Mouse (Mus musculus) large intestine, adult 2 months (tissue): ENCODE data around the gene Zfp566. TPM values are rescaled to one million over a fixed set of nuclear protein-coding genes. Genes with fewer than 3 reads are reported as not detected.
A peak's percentile ranks its signal among the peaks of the same experiment; 100 is the strongest.
"Not testable (repeated sequence)": the region's sequence is repeated elsewhere in the genome, so short reads cannot be mapped to it uniquely, and the experiment has no call there.

Experiments used
- DNase-seq: peaks from one replicate; pipeline ENCODE4 v3.0.0-alpha.2; 2012; ENCODE audit warnings: low read depth, low spot score
- whole genome bisulfite sequencing: fragments of 180-500 bp; shearing (Covaris S2); methylation state at CpG from one replicate; pipeline ENCODE4 v1.1.7; 2018; 5-methylcytosine and 5-hydroxymethylcytosine counted together
- polyA plus RNA-seq: library from polyadenylated mRNA; depleted of rRNA; stranded (reverse); fragments of >200 nt; gene quantifications from 2 replicates; pipeline ENCODE4 v1.2.3, GENCODE M21; 2012; rRNA removed

The Zfp566 gene
- polyA plus RNA-seq, result 1.0 and 1.2 TPM in 2 replicates

DNA sequence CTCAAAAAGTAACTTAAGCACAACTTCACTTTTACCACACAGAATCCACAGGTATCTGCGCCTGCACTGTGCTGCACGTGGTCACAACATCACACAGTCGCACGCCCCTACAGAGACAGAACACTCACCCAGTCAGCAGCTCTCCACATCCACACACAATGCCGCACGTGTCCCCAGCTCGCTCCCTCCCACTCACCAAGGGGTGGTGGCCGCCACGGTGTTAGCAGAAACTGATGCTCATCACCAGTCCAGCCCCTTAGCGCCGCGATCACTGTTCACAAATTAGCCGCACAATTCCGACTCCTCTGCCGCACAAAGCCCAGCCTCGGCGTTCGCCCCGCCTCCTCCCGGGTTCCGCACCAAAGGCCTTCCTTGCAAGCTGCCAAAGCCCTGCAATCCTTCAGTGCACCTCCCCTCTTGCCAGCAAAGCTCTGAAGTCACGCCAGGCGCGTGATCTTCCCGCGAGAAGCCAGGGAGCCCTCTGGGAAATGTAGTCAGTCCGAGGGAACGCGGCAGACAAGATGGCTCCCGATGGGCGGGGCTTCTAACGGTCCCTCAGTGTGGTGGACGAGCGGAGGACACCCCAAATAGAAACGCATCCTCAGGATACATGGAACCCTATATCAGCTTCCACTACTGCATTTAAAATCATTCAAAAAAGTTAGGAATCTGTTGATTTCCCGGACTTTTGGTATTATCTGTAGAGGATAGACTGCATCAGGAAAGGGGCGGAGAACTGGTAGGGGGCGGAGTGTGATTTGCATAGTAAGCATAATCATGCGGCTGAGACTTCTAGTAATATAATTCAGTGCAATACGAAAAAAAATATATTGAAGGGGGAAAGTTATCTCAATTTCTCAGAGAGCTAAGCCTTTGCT is at the start of gene Zfp566, which contains the start of gene Gm26920:
TSS of gene Zfp566 (minus strand) at position 436 of the 878 bp plus-strand sequence.
TSS of gene Gm26920 (minus strand) at position 319 of the 878 bp plus-strand sequence.
- WGBS, result under 1% methylated on average over 40 of the region's 40 CpGs
- peak; percentile 94 for DNase-seq

- no peak for DNase-seq
- WGBS, result 93% methylated on average over 10 of the region's 10 CpGs
These were observed 46.5 kb upstream of the Zfp566 start for GRCm38 (mm10) chr7:30136826-30137225.

DNA sequence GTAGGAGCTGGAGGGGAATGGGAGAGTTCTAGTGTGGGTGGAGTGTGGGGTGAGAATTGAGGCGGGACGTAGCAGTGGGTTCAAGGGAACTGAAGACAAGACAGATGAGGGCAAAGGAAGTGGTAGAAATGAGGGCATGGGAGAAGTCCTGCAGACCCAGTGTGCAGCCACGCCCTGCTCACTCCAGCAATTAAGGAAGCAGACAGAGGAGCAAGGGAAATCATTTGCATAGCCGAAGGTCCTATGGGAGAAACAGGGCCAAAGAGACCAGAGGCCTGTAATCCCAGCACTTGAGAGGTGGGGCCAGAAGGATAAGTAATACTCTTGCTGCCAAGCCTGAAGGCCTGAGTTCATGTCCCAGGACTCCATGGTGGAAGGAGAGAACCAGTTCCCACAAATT is 42.1 kb upstream of the Zfp566 start:
- WGBS, result 88% methylated on average over 4 of the region's 4 CpGs
- DNase-seq, result no peak

DNA sequence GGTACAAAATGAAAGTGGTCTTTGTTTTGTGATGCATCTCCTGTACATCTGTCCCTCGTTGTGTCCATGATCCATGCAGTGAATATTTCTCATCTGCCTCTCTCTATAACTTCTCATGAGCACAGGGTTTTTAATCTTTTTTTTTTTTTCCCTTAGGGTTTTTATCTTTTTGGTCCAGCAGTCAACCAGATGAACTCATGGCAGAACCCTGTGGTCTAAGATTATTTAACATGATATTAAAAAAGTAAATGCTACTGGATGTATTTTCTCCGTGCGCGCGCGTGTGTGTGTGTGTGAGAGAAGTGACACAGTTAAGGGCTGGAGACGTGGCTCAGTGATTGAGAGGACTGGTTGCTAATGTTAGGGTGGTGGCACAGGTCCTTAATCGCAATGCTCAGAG is 39.6 kb upstream of the Zfp566 start:
- WGBS, result 93% methylated on average over 8 of the region's 8 CpGs
- no peak for DNase-seq

- DNase-seq, result no peak
- WGBS, result 2% methylated on average over 15 of the region's 15 CpGs
These were observed 31.8 kb upstream of the Zfp566 start for GRCm38 (mm10) chr7:30122188-30122530.

- WGBS, result under 1% methylated on average over 61 of the region's 61 CpGs
- peak; percentile 18 for DNase-seq
These were observed 31.2 kb upstream of the Zfp566 start, which contains the start of gene Zfp382 for GRCm38 (mm10) chr7:30121308-30122187. Gene Zfp382 (plus strand): TSS chr7:30121942.

DNA sequence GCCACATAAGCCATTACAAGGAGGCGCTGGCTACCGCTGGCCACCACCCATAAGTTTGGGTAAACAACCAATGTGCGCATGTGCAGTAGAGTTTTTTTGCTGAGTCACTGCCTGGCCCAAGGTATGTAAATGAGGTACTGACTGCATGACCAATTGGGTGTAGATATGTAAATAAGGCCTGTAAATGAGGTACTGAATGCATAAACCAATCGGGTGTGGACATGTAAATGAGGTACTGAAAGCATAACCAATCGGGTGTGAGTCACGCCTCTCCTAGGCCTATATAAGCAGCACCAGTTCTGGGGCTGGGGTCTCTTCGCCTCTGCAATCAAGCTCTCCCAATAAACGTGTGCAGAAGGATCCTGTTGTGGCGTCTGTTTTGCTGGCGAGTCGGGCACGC is 27.6 kb upstream of the Zfp566 start:
- WGBS, result 95% methylated on average over 12 of the region's 12 CpGs
- not testable (repeated sequence) for DNase-seq

DNA sequence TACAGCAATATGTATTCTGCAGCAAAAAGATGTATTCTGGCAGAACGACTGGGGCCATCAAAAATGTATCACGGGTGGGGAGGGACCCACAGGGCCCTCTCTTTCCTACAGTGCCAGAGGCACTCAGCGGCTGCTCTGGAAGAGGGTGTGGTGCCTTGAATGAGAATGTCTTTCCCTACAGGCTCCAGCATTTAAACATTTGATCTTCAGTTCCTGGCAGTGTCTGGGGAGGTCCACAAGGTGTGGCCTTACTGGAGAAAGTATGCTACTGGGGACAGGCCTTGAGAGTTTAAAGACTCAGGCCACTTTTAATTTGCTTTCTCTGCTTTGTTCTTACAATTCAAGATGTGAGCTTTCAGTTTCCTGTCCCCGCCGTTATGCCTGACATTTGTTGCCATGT is 25.7 kb upstream of the Zfp566 start:
- DNase-seq, result no peak
- WGBS, result 95% methylated on average over 5 of the region's 5 CpGs

GRCm38 (mm10) chr7:30099297-30099696 is 9.0 kb upstream of the Zfp566 start:
- 90% methylated on average over 13 of the region's 13 CpGs for WGBS
- no peak for DNase-seq

DNA sequence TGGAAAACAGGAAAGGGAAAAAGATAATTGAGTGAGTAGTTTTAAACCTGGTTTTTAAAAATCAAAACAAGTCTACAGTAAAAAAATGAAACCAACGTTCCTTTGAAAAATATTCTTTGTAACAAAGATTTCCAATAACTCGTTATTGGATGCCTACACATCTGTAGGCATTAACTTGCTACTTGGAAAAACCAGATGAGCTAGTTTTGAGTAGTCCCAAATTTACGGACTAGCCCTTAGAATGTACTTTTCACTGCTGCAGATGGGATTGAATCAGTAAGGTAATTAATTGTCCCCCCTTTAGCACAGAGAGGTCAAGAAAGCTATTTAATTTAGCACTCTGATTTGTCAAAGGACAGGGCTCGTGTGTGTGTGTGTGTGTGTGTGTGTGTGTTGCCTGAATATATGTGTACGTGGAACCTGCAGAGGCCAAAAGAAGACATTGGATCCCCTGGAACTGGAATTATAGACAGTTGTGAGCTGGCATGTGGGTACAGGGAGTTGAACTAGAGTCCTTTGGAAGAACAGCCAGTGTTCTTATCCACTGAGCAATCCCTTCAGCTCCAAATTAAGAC is 5.3 kb upstream of the Zfp566 start:
- DNase-seq, result no peak
- 3% methylated on average over 5 of the region's 5 CpGs for WGBS

GRCm38 (mm10) chr7:30094646-30095429 is 4.5 kb upstream of the Zfp566 start, which contains the start of gene Zfp260:
Gene Zfp260 (plus strand): TSS chr7:30094777.
- under 1% methylated on average over 26 of the region's 26 CpGs for WGBS

DNA sequence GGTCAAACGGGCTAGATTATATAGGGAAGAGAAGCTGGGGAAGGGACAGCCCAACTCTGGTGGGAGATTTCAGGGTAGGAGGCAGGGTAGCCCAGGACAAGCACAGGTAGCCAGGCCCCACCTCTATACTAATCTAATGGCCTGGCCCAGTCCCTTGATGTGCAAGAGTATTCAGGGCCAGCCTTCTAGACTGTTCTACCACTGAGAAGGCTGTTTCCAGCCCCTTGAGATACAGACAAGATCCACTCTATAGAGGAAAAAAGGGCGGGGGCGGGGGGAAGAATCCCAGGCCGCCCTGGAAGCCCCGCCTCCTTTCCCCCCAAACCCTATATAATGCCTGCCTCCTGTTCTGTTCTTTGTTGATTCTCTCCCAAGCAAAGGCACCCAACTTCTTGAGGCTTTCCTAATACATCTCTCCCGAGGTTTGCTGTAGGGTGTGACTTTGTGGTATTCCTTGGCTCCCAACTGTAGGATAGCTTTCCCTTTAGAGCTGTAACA is 3.6 kb upstream of the Zfp566 start:
- DNase-seq, result no peak
- 73% methylated on average over 6 of the region's 6 CpGs for WGBS

More at GRCm38 (mm10) chr7:30094646-30095429, 4.5 kb upstream of the Zfp566 start, which contains the start of gene Zfp260:
- peak; percentile 88 for DNase-seq

DNA sequence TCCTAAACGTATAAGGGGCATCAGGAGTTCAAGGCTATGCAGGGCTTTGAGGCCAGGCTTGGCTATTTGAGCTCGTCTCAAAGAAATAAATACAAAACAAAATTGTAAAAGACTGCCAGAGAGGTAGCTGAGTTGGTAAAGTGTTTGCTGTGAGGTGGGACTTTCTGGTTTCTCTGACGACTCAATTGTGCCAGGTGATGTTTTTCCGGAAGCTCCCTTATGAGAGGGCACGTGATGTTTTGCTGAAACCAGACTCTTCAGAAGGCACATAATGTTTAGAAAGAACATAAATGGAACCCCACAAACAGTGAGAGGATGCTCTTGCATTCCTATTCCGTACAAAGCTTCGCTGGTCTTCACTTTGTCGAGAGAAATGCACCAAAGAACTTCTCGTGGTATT is 2.3 kb upstream of the Zfp566 start:
- WGBS, result 81% methylated on average over 9 of the region's 9 CpGs

GRCm38 (mm10) chr7:30090970-30091585 is 751 bp upstream of the Zfp566 start:
- WGBS, result 3% methylated on average over 9 of the region's 9 CpGs
- DNase-seq, result no peak

More for the DNA sequence above, 2.3 kb upstream of the Zfp566 start:
- DNase-seq, result no peak

GRCm38 (mm10) chr7:30089405-30089804 is 922 bp downstream of the Zfp566 start:
- WGBS, result 24% methylated on average over 6 of the region's 6 CpGs
- no peak for DNase-seq

DNA sequence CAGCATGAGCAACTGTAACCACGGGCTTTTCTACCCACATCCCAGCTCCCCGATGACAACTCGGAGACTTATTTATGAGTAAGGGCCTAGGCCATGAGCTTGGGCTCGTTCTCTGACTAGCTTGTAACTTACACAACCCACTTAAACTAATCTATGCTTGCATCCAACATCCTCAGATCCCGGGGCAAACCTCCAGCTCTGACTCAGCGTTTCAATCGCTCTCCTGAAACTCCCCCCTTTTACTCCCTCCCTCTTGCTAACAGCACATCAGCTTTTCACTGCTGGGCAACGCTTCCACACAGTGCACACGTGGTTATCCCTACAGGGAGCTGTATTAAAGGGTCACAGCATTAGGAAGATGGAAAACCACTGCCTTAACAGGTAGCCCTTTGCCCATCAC is 3.8 kb downstream of the Zfp566 start:
- 32% methylated on average over 9 of the region's 9 CpGs for WGBS
- DNase-seq, result no peak

DNA sequence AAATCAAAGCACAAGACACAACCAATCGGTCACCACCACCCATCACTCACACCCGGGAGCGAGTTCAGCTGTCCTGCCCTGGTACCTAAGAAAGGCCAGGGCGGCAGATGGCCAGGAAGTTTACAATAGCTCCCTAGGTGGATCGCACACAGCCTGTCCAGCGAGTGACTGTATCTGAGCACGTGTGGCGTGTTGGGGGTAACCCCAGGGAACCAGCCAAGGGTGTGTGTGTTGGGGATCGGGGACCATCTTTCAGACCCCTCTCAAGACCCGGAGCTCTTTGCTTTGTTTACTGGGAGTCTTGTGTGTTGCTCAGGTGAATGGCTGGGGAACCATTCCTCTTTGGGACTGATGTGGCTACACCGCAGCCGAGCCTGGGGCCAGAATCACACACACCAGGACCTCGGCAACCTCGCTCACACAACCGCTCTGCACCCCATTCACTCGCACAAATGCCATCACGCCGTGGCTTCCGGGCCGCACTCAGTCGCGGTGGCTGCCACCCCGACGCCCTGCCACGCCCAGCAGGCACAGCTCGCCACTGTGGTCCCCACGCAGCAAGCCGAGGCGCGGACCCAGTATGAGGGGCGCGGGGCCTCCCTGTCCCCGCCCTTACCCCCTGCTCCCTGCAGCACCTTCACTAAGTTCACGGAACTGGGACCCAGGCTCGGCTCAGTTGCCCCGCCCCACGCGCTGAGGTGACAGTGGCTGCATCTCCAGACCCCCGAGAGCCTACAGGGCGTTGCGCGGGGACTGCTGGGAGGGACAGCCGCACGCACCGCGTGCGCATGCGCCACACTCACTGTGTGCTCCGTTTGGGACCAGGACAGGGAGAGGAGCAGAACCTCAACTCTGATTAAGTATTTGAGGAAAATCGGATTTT is 17.9 kb downstream of the Zfp566 start, which contains the start of gene Zfp82:
TSS of gene Zfp82 (minus strand) at position 755 of the 883 bp plus-strand sequence.
- DNase-seq, result no peak
- under 1% methylated on average over 50 of the region's 50 CpGs for WGBS
